Mouse (Mus musculus): Measurements from ENCODE around the gene Hoxa13. TPM values are rescaled to one million over a fixed set of nuclear protein-coding genes. Genes with fewer than 3 reads are reported as not detected.

Gene Hoxa13
- total RNA-seq, 2 experiments from 2014 or later, result not detected

Small RNA genes lying within 50 kb of the gene (microRNA-seq; reads per million reads assigned to microRNA genes)
- 2.0 to 3.2 reads per million in 2 experiments for gene Mir196b

Other genes with a start within 250 kb of the Hoxa13 start
- gene Skap2, start 248.3 kb downstream of the Hoxa13 start, total RNA-seq (2021), result 1 to 10 TPM; 6.9 to 7.4 TPM
- not detected for gene Hoxa1, start 102.6 kb downstream of the Hoxa13 start, total RNA-seq (2021)
- not detected for gene Hoxa2, start 96.0 kb downstream of the Hoxa13 start, total RNA-seq (2021)
- gene 5730596B20Rik, start 83.4 kb downstream of the Hoxa13 start, total RNA-seq (2021), result not detected
- not detected for gene Hoxa4, start 69.1 kb downstream of the Hoxa13 start, total RNA-seq (2021)
- not detected for gene Hoxa5, start 56.3 kb downstream of the Hoxa13 start, total RNA-seq (2021)
- gene Hoxa6, start 52.2 kb downstream of the Hoxa13 start, total RNA-seq (2021), result not detected
- gene Hoxa3, start 47.5 kb downstream of the Hoxa13 start, total RNA-seq (2021), result not detected
- gene Gm28308, start 47.5 kb downstream of the Hoxa13 start, total RNA-seq (2021), result not detected
- not detected for gene Hoxa7, start 39.0 kb downstream of the Hoxa13 start, total RNA-seq (2021)
- not detected for gene Hoxa9, start 29.8 kb downstream of the Hoxa13 start, total RNA-seq (2021)
- gene Hoxa10, start 20.0 kb downstream of the Hoxa13 start, total RNA-seq (2021), result not detected
- not detected for gene Hoxa11, start 15.1 kb downstream of the Hoxa13 start, total RNA-seq (2021)
- not detected for gene Evx1, start 52.6 kb upstream of the Hoxa13 start, total RNA-seq (2021)

Data from left cerebral cortex, postnatal 14 days (tissue).